22 mouse cellular contexts compared by ENCODE assay signal in genomic region chr3:116117046-116117445, GRCm38 (mm10).
"Had no signal": no experiment of that assay in that cellular context is flagged by ENCODE, and none has a peak within 500 bp of the region (broad histone marks: within the 10 kb centered on the region; RNA-seq: fewer than 3 reads in every experiment).

No protein-coding gene starts in this region.

- H3K27me3 ChIP-seq: limb, embryonic 13.5 days; megakaryocyte, embryonic 14.5 days; neural tube, embryonic 12.5 days; neural tube, embryonic 15.5 days had no signal

- DNase-seq: kidney, adult 2 months; kidney, postnatal 25 days; layer of hippocampus, adult 9-11 months; lung, embryonic 14.5 days; lung, postnatal 36 days; midbrain, embryonic 14.5 days; right cerebral cortex, adult 18-20 months; right cerebral cortex, postnatal 14 days; right cerebral cortex, postnatal 4 days; spleen, adult 18-20 months; thymus, adult 18-20 months; thymus, postnatal 36 days had no signal

- H3K4me3 ChIP-seq: layer of hippocampus, adult 2 months; limb, embryonic 10.5 days; limb, embryonic 13.5 days; megakaryocyte, embryonic 14.5 days; midbrain, embryonic 10.5 days; neural tube, embryonic 12.5 days; neural tube, embryonic 15.5 days had no signal

- H3K27ac ChIP-seq: kidney, postnatal 0 days; layer of hippocampus, adult 2 months; limb, embryonic 10.5 days; limb, embryonic 13.5 days; midbrain, embryonic 10.5 days; neural tube, embryonic 12.5 days; neural tube, embryonic 15.5 days had no signal

- H3K9me3 ChIP-seq: limb, embryonic 10.5 days; limb, embryonic 13.5 days; megakaryocyte, embryonic 14.5 days; midbrain, embryonic 10.5 days; neural tube, embryonic 12.5 days; neural tube, embryonic 15.5 days had no signal

- H3K4me1 ChIP-seq: megakaryocyte, embryonic 14.5 days had no signal

- H3K36me3 ChIP-seq: neural tube, embryonic 15.5 days had no signal

- H3K9ac ChIP-seq: limb, embryonic 13.5 days; lung, embryonic 14.5 days; neural tube, embryonic 12.5 days; neural tube, embryonic 15.5 days had no signal

- ATAC-seq: intestine, postnatal 0 days; lung, postnatal 0 days had no signal

- H3K4me2 ChIP-seq: limb, embryonic 13.5 days; lung, embryonic 14.5 days; neural tube, embryonic 12.5 days; neural tube, embryonic 15.5 days had no signal
